Mouse (Mus musculus) duodenum, adult 2 months (tissue): ENCODE data around the gene Eloa. TPM values are rescaled to one million over a fixed set of nuclear protein-coding genes. Genes with fewer than 3 reads are reported as not detected.

Experiments
- polyA plus RNA-seq: library from polyadenylated mRNA; depleted of rRNA; stranded (reverse); fragments of >200 nt; gene quantifications from 2 replicates; pipeline ENCODE4 v1.2.3, GENCODE M21; 2012; ENCODE audit warnings: low replicate concordance; rRNA removed

The Eloa gene
- 2.6 and 3.3 TPM in 2 replicates for polyA plus RNA-seq

DNA sequence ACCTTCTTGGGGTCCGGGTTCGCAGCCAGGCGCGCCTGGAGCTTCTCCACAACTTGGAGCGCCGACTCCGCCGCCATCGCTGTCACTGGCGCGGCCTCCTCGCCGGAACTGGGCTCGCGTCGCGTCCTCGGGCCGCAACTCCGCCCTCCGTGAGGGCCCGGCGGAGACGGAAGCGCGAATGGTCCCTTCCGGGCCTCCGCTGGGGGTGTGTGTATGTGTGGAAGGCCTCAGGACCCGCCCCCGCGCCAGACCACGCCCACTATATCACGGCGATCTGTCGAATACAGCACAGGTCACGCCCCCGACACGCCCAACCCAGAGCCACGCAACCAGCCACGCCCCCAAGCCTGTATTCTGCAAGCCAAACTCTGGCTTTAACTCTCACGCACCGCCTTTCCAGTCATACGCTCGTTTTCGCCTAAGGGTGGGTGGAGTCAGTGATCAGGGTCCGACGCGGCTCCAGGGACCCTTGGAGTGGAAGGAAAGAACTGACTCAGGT, at the start of gene Eloa:
Gene Eloa, minus strand, starts transcription at position 215 of the 499 bp plus-strand sequence.

DNA sequence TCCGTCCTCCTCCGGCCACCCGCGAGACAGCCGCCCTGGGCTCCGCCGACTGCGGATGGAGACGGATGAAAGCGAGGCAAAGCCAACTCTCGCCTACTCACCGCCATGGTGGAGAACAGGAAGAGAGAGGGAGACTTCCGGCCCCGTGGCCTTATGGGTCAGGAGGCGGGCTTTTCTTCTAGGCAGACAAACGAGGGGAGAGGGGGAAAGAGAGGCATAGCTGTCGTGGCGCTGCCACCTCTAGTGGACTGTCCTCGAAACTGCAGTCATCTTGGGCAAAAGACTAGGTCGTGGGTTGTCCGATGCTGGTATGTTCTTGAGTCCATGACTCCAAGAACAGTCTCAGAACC, 31.7 kb upstream of the Eloa start, which contains the start of gene Rpl11:
Gene Rpl11, minus strand, starts transcription at position 182 of the 350 bp plus-strand sequence.

DNA sequence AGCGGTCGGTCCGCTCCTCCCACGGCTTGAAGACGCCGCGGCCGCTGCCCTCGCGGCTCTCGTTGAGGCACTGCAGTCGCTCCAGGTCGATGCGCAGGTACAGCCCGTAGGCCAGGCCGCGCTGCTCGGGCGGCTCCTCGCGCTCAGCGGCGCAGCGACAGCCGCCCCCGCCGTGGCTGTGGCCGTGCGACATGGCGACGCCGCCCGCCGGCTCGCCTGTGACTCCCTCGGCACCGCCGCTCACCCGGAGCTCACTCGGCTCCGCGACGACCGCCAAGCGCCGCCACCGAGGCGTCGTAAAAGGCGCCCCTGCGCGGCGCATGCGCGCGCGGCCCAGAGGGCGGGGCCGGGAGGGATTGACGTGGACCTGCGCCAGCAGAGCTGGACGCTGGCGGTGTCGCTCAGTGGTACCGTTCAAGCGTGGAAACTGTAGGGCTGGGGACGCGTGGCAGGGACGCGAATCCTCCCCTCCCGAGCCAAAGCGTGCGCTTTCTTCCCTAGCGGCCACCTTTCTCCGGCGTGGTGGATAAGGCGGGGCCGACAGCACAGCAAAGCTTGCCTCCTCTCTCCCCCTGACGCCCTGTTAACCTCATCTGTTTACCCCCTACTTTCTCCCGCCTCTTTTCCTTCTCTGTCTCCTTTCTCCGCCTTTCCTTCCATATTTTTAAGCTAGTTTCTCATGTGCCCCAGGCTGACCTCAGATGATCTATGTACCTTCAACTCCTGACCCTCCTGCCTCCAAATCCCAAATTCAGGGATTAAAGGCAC, 34.4 kb downstream of the Eloa start, which contains the start of gene Pithd1:
Gene Pithd1, minus strand, starts transcription at position 322 of the 768 bp plus-strand sequence.

DNA sequence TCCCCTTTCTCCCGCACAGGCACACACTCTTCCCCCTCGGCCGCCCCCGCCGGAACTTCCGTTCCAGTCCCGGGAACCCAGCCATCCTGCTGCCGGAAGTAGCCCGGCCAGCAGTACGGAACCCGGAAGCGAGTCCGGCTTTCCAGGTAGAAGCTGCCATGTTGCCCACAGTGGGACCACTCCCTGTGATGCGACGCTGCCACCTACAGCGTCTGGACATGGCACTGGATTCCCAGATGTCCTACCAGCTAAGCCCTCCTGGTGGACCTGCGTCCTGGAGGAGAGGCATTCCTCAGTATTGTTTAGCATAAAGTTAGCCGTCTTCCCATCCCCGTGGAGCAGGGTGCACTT, 49.0 kb downstream of the Eloa start, which contains the start of gene Lypla2:
Gene Lypla2, minus strand, starts transcription at position 71 of the 351 bp plus-strand sequence.

DNA sequence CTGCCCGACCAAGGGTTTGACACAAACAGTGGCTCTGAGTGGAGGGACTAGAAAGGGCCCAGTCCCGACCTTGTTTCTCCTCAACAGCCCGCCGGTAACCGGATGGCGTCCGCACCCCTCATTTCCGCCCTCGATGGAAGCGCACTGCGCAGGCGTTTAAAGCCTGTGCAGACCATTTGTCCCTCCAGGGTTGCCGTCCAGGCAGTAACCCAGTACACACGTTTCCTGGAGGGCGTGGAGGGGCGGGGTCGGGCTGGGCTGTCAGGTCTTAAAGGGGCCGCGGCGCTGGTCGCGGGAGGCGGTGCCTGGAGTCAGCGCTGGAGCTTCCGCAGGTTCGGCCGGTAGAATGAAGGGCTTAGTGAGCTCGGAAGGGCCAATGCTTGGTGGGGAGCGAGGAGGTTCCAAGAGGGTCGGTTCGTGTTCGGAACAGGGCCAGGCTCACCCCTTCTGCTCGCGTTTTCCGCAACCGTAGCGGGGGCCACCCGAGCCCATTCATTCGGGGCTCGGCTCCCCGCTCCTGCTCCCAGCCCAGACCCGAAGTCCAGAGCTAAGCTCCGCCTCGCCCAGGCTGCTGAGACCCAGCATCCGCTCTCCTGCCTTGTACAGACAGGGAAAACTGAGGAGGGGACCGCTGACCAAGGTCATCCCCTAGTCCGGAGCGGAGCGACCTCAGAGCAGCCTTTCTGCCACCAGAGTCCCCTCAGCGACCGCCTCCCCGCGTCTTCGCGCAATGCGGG, 57.9 kb downstream of the Eloa start, which contains the start of gene Gale:
Gene Gale, plus strand, starts transcription at position 271 of the 737 bp plus-strand sequence.

Other genes starting within 250 kb of the Eloa start
- 31.2 and 53.2 TPM in 2 replicates for gene Srsf10, start 166.0 kb downstream of the Eloa start, polyA plus RNA-seq
- gene Pnrc2, start 147.9 kb downstream of the Eloa start, polyA plus RNA-seq = 3.4 and 3.8 TPM in 2 replicates
- gene Cnr2, start 126.4 kb downstream of the Eloa start, polyA plus RNA-seq = 0.25 and 0.60 TPM in 2 replicates
- gene Fuca1, start 101.0 kb downstream of the Eloa start, polyA plus RNA-seq = 68.8 and 70.6 TPM in 2 replicates
- 60.5 and 79.9 TPM in 2 replicates for gene Hmgcl, start 75.3 kb downstream of the Eloa start, polyA plus RNA-seq
- gene Gale, start 58.0 kb downstream of the Eloa start, polyA plus RNA-seq = 172 and 258 TPM in 2 replicates
- 154 and 222 TPM in 2 replicates for gene Lypla2, start 49.1 kb downstream of the Eloa start, polyA plus RNA-seq
- gene Pithd1, start 34.5 kb downstream of the Eloa start, polyA plus RNA-seq = 28.5 and 60.6 TPM in 2 replicates
- 112 and 150 TPM in 2 replicates for gene Rpl11, start 31.7 kb upstream of the Eloa start, polyA plus RNA-seq
- gene Id3, start 121.7 kb upstream of the Eloa start, polyA plus RNA-seq = 363 and 383 TPM in 2 replicates
- 10.4 and 14.8 TPM in 2 replicates for gene E2f2, start 150.6 kb upstream of the Eloa start, polyA plus RNA-seq
- 1.8 and 1.9 TPM in 2 replicates for gene Asap3, start 184.6 kb upstream of the Eloa start, polyA plus RNA-seq
- gene Tcea3, start 226.0 kb upstream of the Eloa start, polyA plus RNA-seq = 6.2 and 7.8 TPM in 2 replicates